Mouse (Mus musculus) erythroblast, adult 5-6 weeks (primary cell): ENCODE measurements around the gene Otor. TPM values are rescaled to one million over a fixed set of nuclear protein-coding genes. Genes with fewer than 3 reads are reported as not detected.

ENCODE experiments used
- ATAC-seq: replicated peaks from 2 replicates; pipeline ENCODE4 v1.8.0; 2016; ENCODE audit warnings: moderate number of reproducible peaks, mild to moderate bottlenecking, moderate TSS enrichment, inconsistent platforms; ENCODE audit not compliant: poor library complexity, low FRiP score, severe bottlenecking
- total RNA-seq, 2 experiments: library from RNA; stranded (forward) in 1 of 2; stranded (reverse) in 1 of 2; fragments of 150-400 nt in 1 of 2; fragments of 200-764, 138-1000 nt in 1 of 2; gene quantifications; 2 replicates each; pipeline versions ENCODE4 v1.2.3 to v1.2.4; 2015 to 2017; ENCODE audit warnings: low replicate concordance in 2 of 2

Gene Otor
- total RNA-seq, 2 experiments from 2014 or later = not detected

DNA sequence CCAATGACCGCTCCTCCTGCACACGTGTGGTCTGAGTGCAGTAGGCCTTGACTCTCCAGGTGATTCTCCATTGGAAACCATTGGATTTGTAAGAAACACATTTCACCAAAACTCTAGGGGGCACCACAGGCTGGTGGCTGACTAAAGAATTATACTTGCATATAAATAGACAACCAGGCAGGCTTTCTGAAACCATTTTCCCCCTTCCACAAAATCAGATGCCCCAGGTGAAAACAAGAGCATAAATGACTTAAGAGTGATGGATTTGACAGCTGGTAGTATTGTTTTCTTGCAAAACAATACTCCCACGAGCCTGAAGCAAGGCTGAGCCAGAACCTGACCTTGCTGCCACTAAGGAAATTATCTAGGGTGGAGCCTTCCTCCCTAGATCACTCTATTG lies 39.2 kb downstream of the Otor start:
- ATAC-seq = no peak

DNA sequence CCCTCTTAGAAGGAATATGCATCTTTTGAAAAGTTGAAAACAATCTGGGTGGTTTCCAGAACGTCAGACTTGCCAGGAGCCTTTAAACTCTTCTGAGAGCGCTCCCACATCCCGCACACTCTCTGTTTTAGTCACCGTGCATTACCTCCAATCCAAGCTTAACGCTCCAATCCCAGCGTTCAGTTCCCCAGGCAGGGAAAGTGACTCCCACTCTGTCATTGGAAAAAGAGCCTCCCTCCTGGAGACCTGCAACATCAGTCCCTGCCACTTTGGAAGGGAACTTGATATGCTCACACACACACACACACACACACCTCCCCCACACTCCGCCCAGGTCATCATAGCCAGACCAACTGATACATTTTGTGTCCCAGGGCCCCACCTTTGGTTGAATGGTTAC lies 39.9 kb downstream of the Otor start:
- no peak for ATAC-seq

DNA sequence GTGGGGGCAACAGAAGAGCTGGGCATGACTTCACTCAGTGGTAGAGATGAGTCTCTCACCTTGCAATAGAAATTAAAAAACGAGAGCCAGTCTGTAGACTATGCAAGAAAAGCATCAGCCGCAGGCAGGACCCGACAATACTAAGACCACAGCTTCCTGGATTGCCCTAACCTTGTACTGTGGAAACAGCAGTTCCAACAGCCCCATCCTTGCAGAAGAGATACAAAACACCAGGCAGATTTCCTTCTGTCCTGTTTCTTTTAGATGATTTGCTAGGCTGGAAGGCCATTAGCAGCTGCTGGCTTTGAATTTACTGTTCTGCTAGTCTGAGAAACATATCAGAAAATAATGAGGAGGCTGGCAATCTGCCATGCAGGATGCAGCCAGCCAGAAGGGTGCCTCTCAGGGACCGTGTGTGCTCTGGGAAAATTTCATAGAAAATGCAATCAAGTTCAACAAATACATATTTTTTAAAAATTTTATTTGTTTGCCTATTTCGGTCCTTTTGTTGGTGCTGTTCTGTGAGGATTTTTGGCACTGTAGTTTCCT lies 52.9 kb downstream of the Otor start:
- ATAC-seq = no peak

Other genes with a start within 250 kb of the Otor start
- gene Kif16b, start 176.9 kb upstream of the Otor start, total RNA-seq (2015; ENCODE audit: low replicate concordance) = 2.1 and 15.0 TPM in 2 replicates
- 2.0 and 4.2 TPM in 2 replicates for gene Kif16b, start 176.9 kb upstream of the Otor start, total RNA-seq (2017; ENCODE audit: low replicate concordance)
- 24.2 and 25.7 TPM in 2 replicates for gene Snrpb2, start 15.4 kb upstream of the Otor start, total RNA-seq (2015; ENCODE audit: low replicate concordance)
- 8.1 and 30.4 TPM in 2 replicates for gene Snrpb2, start 15.4 kb upstream of the Otor start, total RNA-seq (2017; ENCODE audit: low replicate concordance)